Mouse (Mus musculus) G1E (cell line): ENCODE measurements around the gene Lmtk2.

Source experiments
- CTCF ChIP-seq: IDR thresholded peaks from 2 replicates; pipeline ENCODE4 v1.5.1; 2012; ENCODE audit warnings: low read depth, low read length, inconsistent platforms, mixed read lengths
- GATA1 ChIP-seq: IDR thresholded peaks from 2 replicates; pipeline ENCODE4 v1.6.1; 2012; ENCODE audit warnings: borderline replicate concordance, low read length, inconsistent platforms, mixed read lengths

DNA sequence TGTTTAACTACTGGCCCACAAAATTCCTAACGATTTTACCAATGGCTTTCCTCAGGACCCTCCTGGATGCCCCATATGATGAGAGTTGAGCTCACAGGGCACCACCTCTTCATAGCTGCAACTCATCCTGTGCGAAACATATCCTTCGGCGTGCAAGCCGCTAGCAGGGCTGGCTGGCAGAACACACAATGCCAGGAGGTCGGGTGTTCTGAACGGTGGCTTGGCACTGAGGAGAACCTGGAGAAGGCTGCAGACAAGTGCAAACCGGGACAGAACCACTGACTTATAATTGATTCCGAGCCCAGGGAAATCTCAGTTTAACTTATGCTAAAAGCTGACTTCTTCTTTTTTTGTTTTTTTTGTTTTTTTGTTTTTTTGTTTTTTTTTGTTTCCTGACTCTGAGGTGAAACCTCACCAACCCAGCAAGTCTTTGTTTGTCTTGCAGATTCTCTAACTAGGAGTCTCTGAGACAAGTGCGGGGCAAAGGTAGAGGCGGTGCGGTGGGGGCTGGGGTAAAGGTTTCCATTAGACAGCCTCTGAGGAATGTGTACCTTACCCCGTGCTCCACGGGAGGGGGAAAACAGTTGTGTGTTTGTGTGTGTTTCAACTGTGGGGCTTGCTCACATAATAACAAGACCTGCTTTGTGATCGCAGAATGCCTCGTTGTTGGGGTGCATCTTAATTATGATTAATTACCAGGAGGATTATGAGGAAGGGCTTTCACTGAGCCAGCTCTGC is 2.2 kb upstream of the Lmtk2 start:
- TF ChIP-seq CTCF (no peak), GATA1 (no peak)
